Mouse (Mus musculus): Measurements from ENCODE around the gene Setx.

Gene Setx

GRCm38 (mm10) chr2:29135161-29135560 lies 11.2 kb downstream of the Setx start:
- DNase-seq (ENCODE audit: low spot score), result no peak

DNA sequence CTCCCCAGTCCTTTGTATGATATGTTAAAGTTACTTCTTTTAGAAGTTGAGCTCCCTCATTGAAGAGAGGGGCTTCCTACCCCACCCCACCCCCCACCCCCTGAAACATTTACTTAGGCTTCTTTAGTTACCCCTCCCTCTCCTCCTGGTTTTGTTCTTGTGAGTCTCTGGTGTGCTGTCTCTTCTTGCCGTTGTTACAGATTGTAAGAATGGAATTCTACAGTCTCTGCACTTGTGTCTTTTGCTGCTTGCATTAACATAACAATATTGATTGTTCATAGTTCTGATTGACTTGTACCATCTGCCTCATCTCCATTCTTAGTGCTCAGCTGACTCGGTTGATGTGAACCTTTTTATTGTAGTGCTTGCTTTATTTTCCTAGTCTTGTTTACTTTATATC lies 28.0 kb downstream of the Setx start:
- DNase-seq (ENCODE audit: low spot score), result no peak

- DNase-seq (ENCODE audit: low spot score), result no peak
Measured at GRCm38 (mm10) chr2:29168067-29168466, 44.1 kb downstream of the Setx start.

DNA sequence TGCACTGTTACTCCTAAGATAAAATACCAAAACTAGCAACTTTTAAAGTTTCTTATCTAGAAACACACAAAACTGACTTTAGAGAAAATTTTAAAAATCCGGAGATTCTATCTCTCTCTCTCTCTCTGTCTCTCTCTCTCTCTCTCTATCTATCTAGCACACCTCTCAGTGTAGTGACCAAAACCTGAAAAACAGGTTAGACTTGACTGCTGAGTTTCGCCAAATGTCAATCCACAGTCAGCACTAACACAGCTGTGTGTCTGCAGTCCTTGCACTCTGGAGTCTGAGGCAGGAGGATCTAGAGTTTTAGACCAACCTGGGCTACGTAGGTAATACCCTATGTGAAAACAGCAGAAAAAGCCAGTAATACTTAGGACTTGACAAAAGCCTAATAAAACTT lies 50.9 kb downstream of the Setx start:
- DNase-seq (ENCODE audit: low spot score), result no peak

DNA sequence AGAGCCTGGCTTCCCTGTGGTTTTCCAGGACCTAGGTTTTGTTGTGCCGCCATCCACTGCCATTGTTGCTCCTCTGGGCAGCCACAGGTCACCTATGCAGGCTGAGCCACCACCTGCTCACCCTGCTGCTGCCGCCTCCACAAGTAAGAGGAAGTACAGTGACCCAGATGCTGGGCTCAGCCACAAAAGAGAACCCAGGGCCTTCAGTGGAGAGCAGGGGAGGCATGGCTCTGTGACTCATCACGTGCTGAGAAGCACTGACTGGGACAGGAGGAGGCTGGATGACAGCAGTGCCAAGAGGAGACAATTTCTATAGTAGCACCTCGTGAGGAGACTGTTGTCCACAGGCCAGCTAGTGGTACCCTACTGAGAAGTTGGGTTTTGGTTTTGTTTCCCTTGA lies 55.8 kb downstream of the Setx start:
- DNase-seq (ENCODE audit: low spot score), result no peak

GRCm38 (mm10) chr2:29181111-29181510 lies 57.1 kb downstream of the Setx start:
- DNase-seq (ENCODE audit: low spot score), result no peak

DNA sequence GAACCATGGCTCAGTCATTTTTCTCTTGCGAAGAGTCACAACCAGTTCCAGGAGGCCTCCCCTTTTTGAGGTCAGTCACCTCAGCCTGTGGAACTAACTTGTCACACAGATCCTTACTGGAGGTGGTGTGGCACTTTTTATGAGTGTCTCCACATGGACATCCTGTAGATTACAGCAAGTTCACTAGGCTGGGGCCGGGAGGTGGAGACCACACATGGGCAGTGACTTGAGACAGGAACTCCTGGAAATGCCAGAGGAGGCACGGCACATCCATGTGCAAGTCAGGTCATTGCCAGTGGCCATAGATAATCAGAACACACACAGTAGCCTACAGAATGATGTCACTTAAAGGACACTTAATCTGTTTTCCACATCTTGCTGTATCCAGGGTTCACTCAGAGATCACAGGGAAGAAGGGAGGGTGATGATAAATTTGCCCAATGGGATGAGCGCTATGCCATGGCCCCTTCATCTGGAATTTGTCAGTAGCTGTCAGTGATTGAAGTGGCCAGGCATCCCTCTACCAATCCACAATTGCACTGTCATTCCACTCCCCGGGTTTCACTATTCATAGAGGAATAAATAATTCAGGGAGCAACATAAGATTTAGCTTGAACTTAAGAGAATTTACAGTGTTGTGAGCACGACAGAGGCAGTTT lies 59.4 kb downstream of the Setx start:
- no peak for DNase-seq (ENCODE audit: low spot score)

GRCm38 (mm10) chr2:29186209-29186608 lies 62.2 kb downstream of the Setx start:
- DNase-seq (ENCODE audit: low spot score), result no peak

DNA sequence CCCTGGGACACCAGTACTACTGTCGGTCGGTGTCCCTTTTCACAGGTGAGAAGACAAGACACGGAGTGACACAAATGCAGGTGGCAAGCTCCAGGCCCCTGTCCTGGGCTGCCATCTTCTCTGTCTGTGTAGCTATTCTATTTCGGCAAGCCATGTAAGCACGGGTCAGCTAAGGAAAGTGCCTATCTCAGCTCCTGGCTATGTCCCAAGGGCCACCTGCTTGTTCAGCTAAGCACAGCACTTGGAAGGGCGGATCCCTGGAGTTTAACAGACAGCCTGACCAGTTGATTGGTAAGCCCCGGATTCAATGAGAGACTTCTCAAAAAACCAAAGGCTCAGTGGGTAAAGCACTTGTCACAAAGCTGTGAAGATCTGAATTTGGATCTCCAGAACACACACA lies 66.4 kb downstream of the Setx start:
- DNase-seq (ENCODE audit: low spot score), result no peak

GRCm38 (mm10) chr2:29191216-29192215 lies 67.5 kb downstream of the Setx start:
- no peak for DNase-seq (ENCODE audit: low spot score)

DNA sequence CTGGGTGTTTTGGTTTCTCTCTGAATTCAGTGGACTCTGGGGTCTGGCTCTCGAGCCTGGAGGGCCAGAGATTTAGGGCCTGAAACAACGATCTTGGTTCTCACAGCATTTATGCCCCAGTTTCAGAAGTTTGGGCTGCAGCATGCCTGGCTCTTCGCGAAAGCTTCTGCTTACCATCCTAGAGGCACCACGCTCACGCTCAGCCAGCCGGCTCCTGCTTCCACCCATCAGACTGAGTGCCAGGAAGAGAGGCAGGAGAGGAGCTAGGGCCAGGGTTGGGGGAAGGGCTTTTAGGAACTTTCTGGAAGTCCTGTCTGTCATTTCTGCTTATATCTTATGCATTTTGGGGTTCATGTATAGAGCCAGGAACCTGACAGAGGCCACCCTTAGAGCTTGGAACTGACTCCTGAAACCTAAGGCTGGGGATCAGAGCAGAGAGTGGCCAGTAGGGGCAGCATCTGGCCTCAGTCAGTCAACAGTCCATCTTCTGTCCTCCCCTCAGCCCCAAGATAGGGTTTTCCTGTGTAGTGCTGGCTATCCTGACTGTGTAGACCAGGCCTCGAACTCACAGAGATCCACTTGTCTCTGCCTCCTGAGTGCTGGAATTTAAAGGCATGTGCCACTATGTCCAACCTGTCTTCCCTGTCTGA lies 68.8 kb downstream of the Setx start:
- no peak for DNase-seq (ENCODE audit: low spot score)

DNA sequence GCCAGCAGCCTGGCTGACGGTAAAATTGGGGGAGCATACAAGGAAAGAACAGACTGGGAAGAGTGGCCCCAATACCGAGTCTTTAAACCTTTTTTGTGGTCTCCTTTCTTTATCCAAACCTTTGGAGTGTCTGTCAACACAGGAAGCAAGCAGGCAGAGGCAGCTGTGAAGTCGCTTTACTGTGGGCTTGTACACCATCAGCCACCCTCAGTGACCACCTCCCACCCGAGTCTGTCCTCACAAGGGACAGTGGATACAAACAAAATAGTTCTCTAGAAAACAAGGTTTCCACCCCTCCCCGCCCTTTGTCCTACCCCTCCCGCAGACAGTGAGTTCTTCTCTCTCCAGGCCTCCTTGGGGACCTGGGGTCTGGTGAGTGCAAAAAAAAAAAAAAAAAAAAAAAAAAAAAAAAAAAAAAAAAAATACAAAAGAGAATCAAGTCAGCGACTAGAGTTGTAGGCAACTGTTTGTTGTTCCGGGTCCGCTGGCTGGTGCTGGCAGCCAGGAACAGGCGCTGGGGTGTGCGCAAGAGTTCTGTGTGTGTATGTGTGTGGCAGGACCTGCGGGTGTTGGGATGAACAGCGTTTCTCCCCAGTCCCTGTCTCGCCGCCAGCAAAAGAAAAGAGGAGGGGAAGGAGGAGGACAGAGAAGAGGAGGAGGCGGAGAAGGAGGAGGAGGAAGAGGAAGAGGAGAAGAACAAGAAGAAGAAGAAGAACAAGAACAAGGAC lies 70.0 kb downstream of the Setx start:
- no peak for DNase-seq (ENCODE audit: low spot score)

GRCm38 (mm10) chr2:29194547-29195463 lies 70.8 kb downstream of the Setx start:
- peak; percentile 77 for DNase-seq (ENCODE audit: low spot score)

DNA sequence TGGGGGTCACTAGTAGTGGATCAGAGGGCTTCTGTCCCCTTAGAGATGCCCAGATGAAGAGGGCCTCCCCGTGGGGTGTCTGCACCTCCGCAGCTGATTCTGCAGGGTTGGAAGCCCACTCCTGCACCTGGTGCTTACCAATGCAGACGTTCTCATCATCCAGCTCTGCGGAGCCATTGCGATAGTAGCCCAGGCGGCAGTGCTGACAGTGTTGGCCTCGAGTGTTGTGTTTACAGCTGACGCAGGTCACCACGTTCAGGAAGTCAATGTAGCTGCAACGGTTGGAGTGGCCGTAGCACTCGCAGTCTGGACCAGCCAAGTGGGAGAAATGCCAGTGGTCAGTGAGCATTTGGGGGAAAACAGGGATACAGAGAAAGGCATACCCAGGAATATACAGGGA lies 72.9 kb downstream of the Setx start:
- no peak for DNase-seq (ENCODE audit: low spot score)

- no peak for DNase-seq (ENCODE audit: low spot score)
Measured at GRCm38 (mm10) chr2:29198446-29198845, 74.5 kb downstream of the Setx start.

GRCm38 (mm10) chr2:29199909-29200308 lies 75.9 kb downstream of the Setx start:
- DNase-seq (ENCODE audit: low spot score), result peak; percentile 35

DNA sequence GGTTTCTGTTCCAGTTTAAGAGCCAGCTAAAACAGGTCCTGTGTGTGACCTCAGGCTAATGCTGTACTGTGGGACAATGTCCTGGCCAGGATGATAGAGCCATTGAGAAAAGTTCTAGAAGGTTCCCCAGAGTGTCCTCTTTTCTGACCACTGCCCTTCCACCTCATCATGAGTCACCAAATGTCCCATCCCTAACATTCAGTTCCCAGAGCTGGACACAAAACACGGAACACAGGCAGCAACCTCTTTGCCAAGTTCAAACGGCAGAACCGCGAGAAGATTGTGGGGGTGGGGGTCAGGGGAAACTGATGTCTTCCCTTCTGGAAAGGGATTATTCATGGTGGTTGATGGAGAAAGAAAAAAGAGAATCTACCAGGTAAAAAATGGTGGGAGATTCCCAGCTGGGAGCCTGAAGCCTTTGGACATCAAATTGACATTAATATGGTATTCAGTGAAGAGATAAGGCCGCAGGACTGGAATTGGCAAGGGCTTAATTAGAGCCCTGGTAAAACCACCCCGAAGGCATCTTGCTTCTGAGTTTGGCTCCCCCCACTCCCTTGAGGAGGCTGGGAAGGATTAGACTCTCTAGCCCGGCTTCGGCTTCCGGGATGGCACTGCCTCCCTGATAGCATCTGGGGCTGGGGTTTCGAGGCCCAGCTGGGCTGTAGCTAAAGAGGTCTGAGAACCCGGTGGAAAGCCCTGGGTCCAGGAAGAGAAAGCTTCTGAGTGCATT lies 77.4 kb downstream of the Setx start:
- DNase-seq (ENCODE audit: low spot score), result no peak

GRCm38 (mm10) chr2:29206156-29206555 lies 82.2 kb downstream of the Setx start:
- DNase-seq (ENCODE audit: low spot score), result no peak

DNA sequence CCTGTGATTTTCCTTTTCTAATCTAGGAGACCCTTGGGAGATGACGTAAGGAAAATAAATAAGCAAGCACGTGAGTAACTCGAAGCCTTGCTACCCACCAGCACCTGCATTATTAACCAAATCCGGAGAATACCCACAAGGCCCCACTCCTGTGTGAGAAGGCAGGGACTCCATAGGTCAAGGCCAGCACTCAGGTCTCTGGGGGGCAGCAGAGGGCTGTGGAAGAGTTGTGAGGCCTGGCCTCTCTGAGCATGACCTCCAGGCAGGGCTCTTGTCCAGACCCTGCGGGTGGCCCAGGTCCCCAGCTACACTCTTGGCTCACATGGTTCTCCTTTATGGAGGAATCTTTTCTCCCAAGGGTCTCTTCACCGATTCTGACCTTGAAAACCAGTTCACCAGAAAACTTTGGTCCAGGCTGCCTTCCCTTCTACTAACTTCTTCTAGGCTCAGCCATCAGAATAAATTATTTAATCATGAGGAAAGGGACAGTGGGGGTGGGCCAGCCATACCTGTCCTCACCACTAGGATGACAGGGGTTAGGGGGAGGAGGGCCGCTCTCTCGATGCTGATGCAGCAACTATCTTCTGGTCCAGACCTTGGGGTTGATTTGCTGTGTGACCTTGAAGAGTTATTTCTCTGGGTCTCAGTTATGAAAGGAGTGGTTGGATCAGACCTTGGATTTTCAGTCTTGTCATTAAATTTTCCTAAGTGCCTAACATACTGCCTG lies 92.5 kb downstream of the Setx start:
- no peak for DNase-seq (ENCODE audit: low spot score)

DNA sequence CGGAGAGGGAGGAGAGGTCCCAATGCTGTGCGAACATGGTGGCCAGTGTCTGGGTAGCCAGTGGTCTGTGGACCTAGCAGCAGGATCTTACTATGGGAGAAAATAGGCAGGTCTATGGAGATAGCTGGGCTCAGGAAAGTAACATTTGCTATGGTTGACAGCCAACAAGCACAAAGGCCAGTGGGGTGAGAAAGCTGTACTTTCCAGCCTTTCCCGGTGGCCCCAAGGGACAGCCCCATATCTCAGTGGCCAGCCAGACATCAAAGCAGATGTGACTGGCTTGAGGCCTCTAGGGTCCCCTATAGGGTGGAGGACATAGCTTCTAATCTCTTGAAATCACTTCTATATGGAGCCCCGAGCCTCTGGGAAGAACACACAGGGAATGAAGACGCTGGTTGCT lies 93.1 kb downstream of the Setx start:
- no peak for DNase-seq (ENCODE audit: low spot score)

All from T-cell, adult 2 months (primary cell).